Mouse (Mus musculus): ENCODE measurements around the gene Arhgap44. TPM values are rescaled to one million over a fixed set of nuclear protein-coding genes. Genes with fewer than 3 reads are reported as not detected.

Gene Arhgap44
- polyA plus RNA-seq, 1 experiment, result 7.5 TPM

- Histone ChIP-seq H3K4me3 (no peak overlapping the region), H3K79me2 (ENCODE audit: control insufficient read depth, insufficient read depth) (no peaks in the 10 kb centered on the region), H3K27me3 (ENCODE audit: control insufficient read depth, insufficient read depth, insufficient read length) (no peaks in the 10 kb centered on the region), H3ac (ENCODE audit: control insufficient read depth, insufficient read length) (no peak overlapping the region), H3K4me2 (ENCODE audit: low read depth) (peak overlapping the region; percentile 36), H3K36me3 (ENCODE audit: control insufficient read depth, insufficient read depth) (no peaks in the 10 kb centered on the region)
- no peak for TF ChIP-seq E2F4 (IDR thresholded peaks at IDR 0.05; ENCODE audit: insufficient read depth)
- no peak for TF ChIP-seq SRF (IDR thresholded peaks at IDR 0.05; ENCODE audit: control insufficient read depth, insufficient read length, low read depth)
- no peak for TF ChIP-seq POLR2AphosphoS2 (IDR thresholded peaks at IDR 0.05; ENCODE audit: insufficient read length, low read depth)
- no peak for TF ChIP-seq USF1 (IDR thresholded peaks at IDR 0.05; ENCODE audit: low read depth)
- TF ChIP-seq REST (IDR thresholded peaks at IDR 0.05; ENCODE audit: insufficient read depth, insufficient read length), result no peak
- TF ChIP-seq CEBPB (IDR thresholded peaks at IDR 0.05; ENCODE audit: insufficient read depth, poor library complexity, severe bottlenecking), result no peak
Measured at GRCm38 (mm10) chr11:65089982-65090381, 72.8 kb downstream of the Arhgap44 start.

DNA sequence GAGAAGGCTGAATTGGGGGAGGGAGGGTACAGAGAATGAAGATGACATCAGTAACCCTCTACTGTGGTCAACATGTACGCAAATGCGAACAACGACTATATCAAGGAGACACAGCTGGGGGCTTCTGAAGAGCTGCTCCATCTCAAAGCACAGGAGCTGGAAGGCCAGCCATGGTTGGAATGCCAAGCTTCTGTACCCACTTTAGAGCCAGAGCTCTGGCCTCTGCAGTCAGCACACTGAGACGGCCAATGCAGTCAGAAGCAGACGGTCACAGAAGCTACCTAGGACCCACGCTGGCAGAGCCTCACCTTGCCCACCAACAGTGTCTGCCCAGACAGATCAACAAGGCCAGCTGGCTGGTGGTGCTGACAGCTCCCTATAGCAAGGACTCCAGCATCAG, 73.5 kb downstream of the Arhgap44 start:
- H3ac ChIP-seq (ENCODE audit: control insufficient read depth, insufficient read length), result no peak overlapping the region
- no peak for TF ChIP-seq TCF12 (IDR thresholded peaks at IDR 0.05; ENCODE audit: insufficient read depth, poor library complexity, severe bottlenecking)
- TF ChIP-seq CEBPB (IDR thresholded peaks at IDR 0.05; ENCODE audit: insufficient read depth, poor library complexity, severe bottlenecking), result no peak
- no peak for TF ChIP-seq REST (IDR thresholded peaks at IDR 0.05; ENCODE audit: insufficient read depth, insufficient read length)
- no peak for TF ChIP-seq MAX (IDR thresholded peaks at IDR 0.05; ENCODE audit: low read depth)
- TF ChIP-seq POLR2AphosphoS2 (IDR thresholded peaks at IDR 0.05; ENCODE audit: insufficient read length, low read depth), result no peak
- no peak for TF ChIP-seq SRF (IDR thresholded peaks at IDR 0.05; ENCODE audit: control insufficient read depth, insufficient read length, low read depth)

GRCm38 (mm10) chr11:65088451-65089222, 74.1 kb downstream of the Arhgap44 start:
- TF ChIP-seq POLR2AphosphoS2 (IDR thresholded peaks at IDR 0.05; ENCODE audit: insufficient read length, low read depth) (no peak), MAX (IDR thresholded peaks at IDR 0.05; ENCODE audit: low read depth) (no peak), MYOD1 (IDR thresholded peaks at IDR 0.05; ENCODE audit: control insufficient read depth in 1 of 3, insufficient read length in 2 of 3, low read depth in 2 of 3) (no peak), REST (IDR thresholded peaks at IDR 0.05; ENCODE audit: insufficient read depth, insufficient read length) (no peak), TCF3 (IDR thresholded peaks at IDR 0.05; ENCODE audit: insufficient read length, low read depth) (no peak), TCF12 (IDR thresholded peaks at IDR 0.05; ENCODE audit: insufficient read depth, poor library complexity, severe bottlenecking) (no peak), POLR2A (IDR thresholded peaks at IDR 0.05; ENCODE audit: insufficient read length, low read depth) (no peak), MYOG (IDR thresholded peaks at IDR 0.05; ENCODE audit: control insufficient read depth in 1 of 3, insufficient read depth in 1 of 3, insufficient read length in 2 of 3, low read depth in 2 of 3) (no peak), CEBPB (IDR thresholded peaks at IDR 0.05; ENCODE audit: insufficient read depth, poor library complexity, severe bottlenecking) (no peak)
- Histone ChIP-seq H3K79me2 (ENCODE audit: control insufficient read depth, insufficient read depth) (no peaks in the 10 kb centered on the region), H3ac (ENCODE audit: control insufficient read depth, insufficient read length) (no peak overlapping the region), H3K36me3 (ENCODE audit: control insufficient read depth, insufficient read depth) (no peaks in the 10 kb centered on the region), H3K4me2 (ENCODE audit: low read depth) (no peak overlapping the region), H3K27me3 (ENCODE audit: control insufficient read depth, insufficient read depth, insufficient read length) (no peaks in the 10 kb centered on the region), H3K4me3 (no peak overlapping the region)

More for the DNA sequence above, 73.5 kb downstream of the Arhgap44 start:
- Histone ChIP-seq H3K36me3 (ENCODE audit: control insufficient read depth, insufficient read depth) (no peaks in the 10 kb centered on the region), H3K27me3 (ENCODE audit: control insufficient read depth, insufficient read depth, insufficient read length) (no peaks in the 10 kb centered on the region), H3K79me2 (ENCODE audit: control insufficient read depth, insufficient read depth) (no peaks in the 10 kb centered on the region), H3K4me3 (no peak overlapping the region), H3K4me2 (ENCODE audit: low read depth) (no peak overlapping the region)

DNA sequence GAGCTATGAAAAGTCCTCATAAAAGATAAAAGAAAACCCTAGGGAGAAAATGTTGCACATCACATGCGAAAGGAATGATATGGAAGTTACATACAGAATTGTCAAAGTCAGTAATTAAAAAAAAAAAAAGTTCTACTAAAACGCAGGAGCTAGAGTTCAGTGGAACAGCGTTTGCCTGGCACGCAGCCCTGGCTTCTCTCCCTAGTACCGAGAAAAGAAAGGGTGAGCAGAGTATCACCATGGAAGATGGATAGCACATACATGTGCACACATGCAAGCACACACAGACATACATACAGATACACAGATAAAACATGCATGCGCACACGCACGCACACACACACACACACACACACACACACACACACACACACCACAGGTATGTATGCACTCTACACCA, 82.0 kb downstream of the Arhgap44 start:
- Histone ChIP-seq H3ac (ENCODE audit: control insufficient read depth, insufficient read length) (no peak overlapping the region), H3K27me3 (ENCODE audit: control insufficient read depth, insufficient read depth, insufficient read length) (no peaks in the 10 kb centered on the region), H3K79me2 (ENCODE audit: control insufficient read depth, insufficient read depth) (no peaks in the 10 kb centered on the region), H3K4me2 (ENCODE audit: low read depth) (no peak overlapping the region), H3K36me3 (ENCODE audit: control insufficient read depth, insufficient read depth) (no peaks in the 10 kb centered on the region), H3K4me3 (no peak overlapping the region)
- no peak for TF ChIP-seq MAX (IDR thresholded peaks at IDR 0.05; ENCODE audit: low read depth)
- TF ChIP-seq MYOD1 (IDR thresholded peaks at IDR 0.05; ENCODE audit: control insufficient read depth in 1 of 3, insufficient read length in 2 of 3, low read depth in 2 of 3), result no peak
- TF ChIP-seq MYOG (IDR thresholded peaks at IDR 0.05; ENCODE audit: control insufficient read depth in 1 of 3, insufficient read depth in 1 of 3, insufficient read length in 2 of 3, low read depth in 2 of 3), result no peak
- TF ChIP-seq CEBPB (IDR thresholded peaks at IDR 0.05; ENCODE audit: insufficient read depth, poor library complexity, severe bottlenecking), result no peak
- TF ChIP-seq USF1 (IDR thresholded peaks at IDR 0.05; ENCODE audit: low read depth), result no peak
- no peak for TF ChIP-seq SRF (IDR thresholded peaks at IDR 0.05; ENCODE audit: control insufficient read depth, insufficient read length, low read depth)
- no peak for TF ChIP-seq REST (IDR thresholded peaks at IDR 0.05; ENCODE audit: insufficient read depth, insufficient read length)
- no peak for TF ChIP-seq E2F4 (IDR thresholded peaks at IDR 0.05; ENCODE audit: insufficient read depth)
- no peak for TF ChIP-seq POLR2A (IDR thresholded peaks at IDR 0.05; ENCODE audit: insufficient read length, low read depth)
- TF ChIP-seq TCF12 (IDR thresholded peaks at IDR 0.05; ENCODE audit: insufficient read depth, poor library complexity, severe bottlenecking), result no peak
- TF ChIP-seq TCF3 (IDR thresholded peaks at IDR 0.05; ENCODE audit: insufficient read length, low read depth), result no peak
- no peak for TF ChIP-seq POLR2AphosphoS2 (IDR thresholded peaks at IDR 0.05; ENCODE audit: insufficient read length, low read depth)

DNA sequence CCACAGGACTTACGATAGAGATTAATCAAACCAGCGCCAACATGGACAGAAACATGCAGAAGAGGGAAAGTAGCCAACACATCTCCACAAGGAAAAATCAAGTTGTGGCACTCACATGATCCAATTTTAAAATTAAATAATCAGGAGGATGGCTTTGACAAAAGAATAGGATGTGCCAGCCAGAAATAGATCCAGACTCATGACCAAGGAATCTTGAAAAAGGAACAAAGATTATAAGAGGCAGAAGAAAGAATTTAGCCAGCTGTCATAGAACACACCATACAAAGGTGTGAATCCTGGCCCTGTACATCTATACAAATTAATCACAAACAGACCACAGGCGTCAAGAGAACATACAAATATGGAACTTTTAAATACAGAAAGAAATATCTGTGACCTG, 82.5 kb downstream of the Arhgap44 start:
- H3K27me3 ChIP-seq (ENCODE audit: control insufficient read depth, insufficient read depth, insufficient read length), result no peaks in the 10 kb centered on the region
- no peak overlapping the region for H3K4me2 ChIP-seq (ENCODE audit: low read depth)
- H3K4me3 ChIP-seq, result no peak overlapping the region
- no peak for TF ChIP-seq POLR2A (IDR thresholded peaks at IDR 0.05; ENCODE audit: insufficient read length, low read depth)
- no peak for TF ChIP-seq MAX (IDR thresholded peaks at IDR 0.05; ENCODE audit: low read depth)
- no peak for TF ChIP-seq SRF (IDR thresholded peaks at IDR 0.05; ENCODE audit: control insufficient read depth, insufficient read length, low read depth)
- TF ChIP-seq E2F4 (IDR thresholded peaks at IDR 0.05; ENCODE audit: insufficient read depth), result no peak
- no peak for TF ChIP-seq TCF12 (IDR thresholded peaks at IDR 0.05; ENCODE audit: insufficient read depth, poor library complexity, severe bottlenecking)
- no peak for TF ChIP-seq POLR2AphosphoS2 (IDR thresholded peaks at IDR 0.05; ENCODE audit: insufficient read length, low read depth)
- no peak for TF ChIP-seq REST (IDR thresholded peaks at IDR 0.05; ENCODE audit: insufficient read depth, insufficient read length)
- no peaks in the 10 kb centered on the region for H3K36me3 ChIP-seq (ENCODE audit: control insufficient read depth, insufficient read depth)
- H3ac ChIP-seq (ENCODE audit: control insufficient read depth, insufficient read length), result no peak overlapping the region
- H3K79me2 ChIP-seq (ENCODE audit: control insufficient read depth, insufficient read depth), result no peaks in the 10 kb centered on the region

All from myocyte (in vitro differentiated cells).